Mouse (Mus musculus) forebrain, embryonic 16.5 days (tissue): ENCODE measurements around the gene Camk2g. TPM values are rescaled to one million over a fixed set of nuclear protein-coding genes. Genes with fewer than 3 reads are reported as not detected.

Source experiments
- ATAC-seq: fragments of 200-750 bp; cut with Nextera tagmentation; 2 replicates; pipeline ENCODE4 v1.8.0; 2017; ENCODE audit warnings: mild to moderate bottlenecking, moderate library complexity
- H3K27ac ChIP-seq: fragments of 300-500 bp; sonication (generic); 2 replicates; pipeline ENCODE4 v1.5.1; 2014; ENCODE audit warnings: low read length, control low read depth
- H3K27me3 ChIP-seq: fragments of 300-500 bp; sonication (generic); replicated peaks from 2 replicates; pipeline ENCODE4 v1.6.1; 2014; ENCODE audit warnings: low read length; ENCODE audit not compliant: control insufficient read depth, insufficient read depth
- H3K36me3 ChIP-seq: fragments of 300-500 bp; sonication (generic); 2 replicates; pipeline ENCODE4 v1.6.1; 2014; ENCODE audit not compliant: control insufficient read depth, insufficient read depth
- H3K4me1 ChIP-seq: fragments of 300-500 bp; sonication (generic); replicated peaks from 2 replicates; pipeline ENCODE4 v1.6.1; 2014; ENCODE audit warnings: low read length; ENCODE audit not compliant: control insufficient read depth, insufficient read depth
- H3K4me2 ChIP-seq: fragments of 300-500 bp; sonication (generic); 2 replicates; pipeline ENCODE4 v1.6.1; 2014; ENCODE audit warnings: mild to moderate bottlenecking, low read length, control low read depth
- H3K4me3 ChIP-seq: fragments of 300-500 bp; sonication (generic); replicated peaks from 2 replicates; pipeline ENCODE4 v1.5.1; 2014; ENCODE audit warnings: mild to moderate bottlenecking, low read length, control low read depth
- H3K9ac ChIP-seq: fragments of 300-500 bp; sonication (generic); replicated peaks from 2 replicates; pipeline ENCODE4 v1.6.1; 2014; ENCODE audit warnings: low read depth, low read length, control low read depth
- H3K9me3 ChIP-seq: fragments of 300-500 bp; sonication (generic); 2 replicates; pipeline ENCODE4 v1.6.1; 2016; ENCODE audit warnings: low read length; ENCODE audit not compliant: control insufficient read depth
- WGBS: fragments of 180-500 bp; shearing (Covaris S2); extraction: QIAGEN DNeasy Blood & Tissue Kit; methylation state at CpG from one replicate; pipeline ENCODE4 v1.1.7; 2014; 5-methylcytosine and 5-hydroxymethylcytosine counted together
- polyA plus RNA-seq: library from polyadenylated mRNA; unstranded; fragments of >200 nt; fragmentation: Nextera tagmentation; extraction: Ambion mirVana; gene quantifications from 2 replicates; pipeline ENCODE4 v1.2.1, GENCODE M21; 2015

Gene Camk2g
- polyA plus RNA-seq, 1 experiment from 2014 or later = 123 TPM

DNA sequence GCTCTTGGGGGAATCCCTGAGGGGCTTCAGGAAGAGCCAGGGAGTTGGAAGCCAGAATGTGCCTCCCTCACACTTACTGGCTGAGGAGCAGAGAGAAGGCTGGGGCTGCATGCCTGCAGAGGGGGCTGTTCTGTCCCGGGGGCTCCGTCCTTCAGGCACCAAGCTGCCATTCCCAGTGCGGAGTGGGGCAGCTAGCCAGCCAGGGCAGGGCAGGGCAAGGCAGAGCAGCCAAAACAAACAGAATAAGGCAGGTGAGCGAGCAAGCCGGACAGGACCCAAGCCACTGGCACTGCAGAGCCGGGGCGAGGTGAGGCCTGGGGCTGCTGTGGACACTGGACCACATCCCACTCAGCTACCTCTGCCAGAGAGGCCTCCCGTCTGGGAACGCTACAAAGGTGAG lies 52.6 kb downstream of the Camk2g start:
- ATAC-seq = no peak
- 91% methylated on average over 9 of the region's 9 CpGs for WGBS
- H3K4me1 ChIP-seq = no peaks in the 10 kb centered on the region
- H3K4me2 ChIP-seq = no peak overlapping the region
- H3K4me3 ChIP-seq = no peak overlapping the region
- no peaks in the 10 kb centered on the region for H3K9me3 ChIP-seq
- no peaks in the 10 kb centered on the region for H3K27me3 ChIP-seq
- H3K36me3 ChIP-seq = peaks cover 6% of the 10 kb centered on the region
- no peak overlapping the region for H3K9ac ChIP-seq
- H3K27ac ChIP-seq = no peak overlapping the region

DNA sequence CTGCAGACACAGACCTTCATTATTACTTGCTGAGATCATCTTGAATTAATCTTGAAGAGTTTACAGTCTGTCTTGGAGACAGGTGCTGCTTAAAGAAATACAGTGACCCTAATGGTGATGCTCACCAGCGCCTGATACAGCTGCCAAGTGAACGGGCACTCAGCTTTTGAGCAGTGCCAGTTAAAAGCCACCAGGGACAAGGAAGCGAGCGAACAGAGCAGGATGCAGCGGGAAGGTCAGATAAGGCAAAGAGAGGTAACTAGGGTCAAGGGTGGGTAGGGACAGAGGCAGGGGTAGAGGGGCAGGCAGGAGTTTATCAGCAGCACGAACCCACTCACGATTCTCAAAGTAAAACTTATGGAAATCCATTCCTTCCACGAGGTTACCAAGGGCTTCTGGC lies 55.4 kb downstream of the Camk2g start:
- Histone ChIP-seq H3K9ac (no peak overlapping the region), H3K4me3 (no peak overlapping the region), H3K36me3 (no peaks in the 10 kb centered on the region; the same call in 1 of the 2 replicates), H3K4me1 (peaks cover 3% of the 10 kb centered on the region), H3K27me3 (no peaks in the 10 kb centered on the region), H3K27ac (no peak overlapping the region), H3K4me2 (no peak overlapping the region), H3K9me3 (no peaks in the 10 kb centered on the region)
- ATAC-seq = no peak
- 92% methylated on average over 8 of the region's 8 CpGs for WGBS

DNA sequence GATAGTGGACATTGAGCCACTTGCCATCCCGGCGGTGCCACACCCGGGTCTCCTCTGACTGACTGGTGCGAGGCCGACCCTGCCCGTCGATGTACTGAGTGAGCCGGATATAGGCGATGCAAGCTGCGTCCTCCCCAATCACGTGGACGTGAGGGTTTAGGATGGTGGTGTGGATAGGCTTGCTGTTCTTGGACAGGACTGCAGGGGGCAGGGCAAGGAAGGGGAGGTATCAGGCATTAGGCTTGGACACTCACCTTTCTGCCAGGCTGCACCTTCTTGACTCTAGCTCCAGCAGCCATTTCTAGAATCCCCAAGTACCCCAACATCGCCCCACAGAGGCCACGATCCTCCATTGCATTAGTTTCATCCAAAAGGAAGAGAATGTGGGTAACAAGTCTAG lies 56.6 kb downstream of the Camk2g start:
- Histone ChIP-seq H3K27ac (no peak overlapping the region), H3K4me3 (no peak overlapping the region), H3K4me2 (no peak overlapping the region), H3K4me1 (peaks cover 9% of the 10 kb centered on the region), H3K36me3 (no peaks in the 10 kb centered on the region; the same call in 1 of the 2 replicates), H3K9ac (no peak overlapping the region), H3K9me3 (no peaks in the 10 kb centered on the region), H3K27me3 (no peaks in the 10 kb centered on the region)
- WGBS = 40% methylated on average over 14 of the region's 14 CpGs
- no peak for ATAC-seq

DNA sequence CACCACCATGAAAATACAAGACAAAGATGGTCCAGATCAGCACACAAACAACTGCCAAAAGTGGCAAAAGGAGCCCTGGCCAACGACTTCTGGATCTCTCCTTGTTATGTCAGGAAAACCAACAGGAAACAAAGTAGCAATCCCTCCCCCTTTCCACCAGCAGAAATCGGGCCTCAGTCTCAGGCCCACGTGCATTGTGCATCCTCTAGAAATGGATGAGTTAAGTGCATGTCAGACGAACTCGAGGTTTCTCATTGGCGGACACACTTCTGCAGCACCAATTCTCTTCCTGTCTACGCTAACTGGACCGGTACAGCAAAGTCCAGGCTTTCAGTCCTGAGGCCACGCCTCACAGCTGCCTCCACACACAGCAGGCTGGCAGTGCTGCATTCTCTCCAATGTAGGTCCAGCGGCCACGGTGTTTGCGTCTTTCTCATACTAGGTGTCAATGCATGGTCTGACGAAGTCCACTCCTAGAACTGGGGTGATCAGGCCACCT lies 57.9 kb downstream of the Camk2g start:
- Histone ChIP-seq H3K36me3 (no peaks in the 10 kb centered on the region; the same call in 1 of the 2 replicates), H3K27me3 (no peaks in the 10 kb centered on the region), H3K27ac (no peak overlapping the region), H3K9ac (no peak overlapping the region), H3K9me3 (no peaks in the 10 kb centered on the region), H3K4me2 (no peak overlapping the region), H3K4me3 (no peak overlapping the region), H3K4me1 (peaks cover 9% of the 10 kb centered on the region)
- WGBS = 88% methylated on average over 13 of the region's 13 CpGs
- ATAC-seq = no peak

DNA sequence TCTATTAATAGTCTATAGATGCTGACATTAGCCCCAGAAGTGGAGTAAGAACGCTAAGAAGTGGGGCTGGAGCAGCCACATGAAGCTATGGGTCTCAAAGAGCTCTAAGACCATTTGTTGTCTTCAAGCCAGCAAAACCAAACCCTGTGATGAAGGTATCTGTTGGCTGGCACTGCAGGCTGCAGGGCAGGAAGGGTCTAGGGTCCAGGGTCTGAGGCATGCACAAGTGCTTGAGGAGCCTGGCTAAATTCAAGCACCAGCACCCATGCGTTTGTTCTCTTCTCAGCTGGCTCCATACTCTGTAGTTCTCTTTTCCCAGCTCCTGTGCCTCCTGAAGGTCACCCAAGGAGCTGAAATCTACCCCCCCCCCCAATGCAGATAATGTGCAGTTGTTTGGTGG lies 58.8 kb downstream of the Camk2g start:
- H3K4me3 ChIP-seq = no peak overlapping the region
- H3K4me2 ChIP-seq = no peak overlapping the region; the same call in 1 of the 2 replicates
- no peak overlapping the region for H3K9ac ChIP-seq
- H3K36me3 ChIP-seq = peaks cover under 1% of the 10 kb centered on the region; the same call in 1 of the 2 replicates
- peaks cover 9% of the 10 kb centered on the region for H3K4me1 ChIP-seq
- H3K27ac ChIP-seq = no peak overlapping the region
- H3K9me3 ChIP-seq = no peaks in the 10 kb centered on the region
- ATAC-seq = no peak
- H3K27me3 ChIP-seq = no peaks in the 10 kb centered on the region
- 74% methylated on average over 2 of the region's 2 CpGs for WGBS

DNA sequence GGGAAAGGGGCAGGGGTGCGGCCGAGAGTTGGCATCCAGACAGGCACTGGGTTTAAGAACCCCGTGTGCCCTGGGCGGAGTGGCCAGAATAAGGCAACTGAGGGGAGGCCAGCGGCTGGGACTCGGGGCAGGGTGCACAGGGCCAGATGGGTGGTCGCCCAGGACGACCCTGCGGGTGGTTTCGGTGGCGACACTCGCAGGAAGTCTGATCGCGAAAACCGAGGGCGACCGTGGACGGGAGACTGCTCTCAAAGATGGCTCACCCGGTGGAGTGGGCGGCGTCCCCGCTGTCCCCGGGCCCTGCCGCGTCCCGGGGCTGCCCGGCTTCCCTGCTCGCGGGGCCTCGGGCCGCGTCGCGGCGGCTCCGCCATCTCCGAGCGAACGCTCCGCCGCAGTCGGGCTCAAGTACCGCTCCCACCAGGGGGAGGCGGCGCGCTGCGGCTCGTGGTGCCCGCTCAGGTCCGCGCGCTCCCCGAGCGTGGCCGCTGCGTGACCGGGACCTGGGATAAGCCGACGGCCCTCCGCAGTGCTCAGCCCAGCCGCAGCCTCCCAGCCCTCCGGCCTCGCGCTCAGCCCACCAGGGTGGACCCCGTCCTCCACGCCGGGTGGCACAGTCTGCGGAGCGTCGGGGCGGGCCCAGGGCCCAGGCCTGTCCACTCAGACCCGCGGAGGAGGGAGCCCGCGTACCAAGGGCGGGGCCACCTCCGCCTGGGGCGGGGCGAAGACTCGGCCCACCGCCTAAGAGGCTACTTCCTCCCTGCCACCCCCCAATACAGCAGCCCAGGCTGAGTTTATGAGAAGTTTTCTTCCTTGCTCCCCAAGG lies 59.7 kb downstream of the Camk2g start, which contains the start of gene Ndst2:
Ndst2 (minus strand) TSS at position 611 of the 823 bp plus-strand sequence.
- under 1% methylated on average over 81 of the region's 81 CpGs for WGBS

DNA sequence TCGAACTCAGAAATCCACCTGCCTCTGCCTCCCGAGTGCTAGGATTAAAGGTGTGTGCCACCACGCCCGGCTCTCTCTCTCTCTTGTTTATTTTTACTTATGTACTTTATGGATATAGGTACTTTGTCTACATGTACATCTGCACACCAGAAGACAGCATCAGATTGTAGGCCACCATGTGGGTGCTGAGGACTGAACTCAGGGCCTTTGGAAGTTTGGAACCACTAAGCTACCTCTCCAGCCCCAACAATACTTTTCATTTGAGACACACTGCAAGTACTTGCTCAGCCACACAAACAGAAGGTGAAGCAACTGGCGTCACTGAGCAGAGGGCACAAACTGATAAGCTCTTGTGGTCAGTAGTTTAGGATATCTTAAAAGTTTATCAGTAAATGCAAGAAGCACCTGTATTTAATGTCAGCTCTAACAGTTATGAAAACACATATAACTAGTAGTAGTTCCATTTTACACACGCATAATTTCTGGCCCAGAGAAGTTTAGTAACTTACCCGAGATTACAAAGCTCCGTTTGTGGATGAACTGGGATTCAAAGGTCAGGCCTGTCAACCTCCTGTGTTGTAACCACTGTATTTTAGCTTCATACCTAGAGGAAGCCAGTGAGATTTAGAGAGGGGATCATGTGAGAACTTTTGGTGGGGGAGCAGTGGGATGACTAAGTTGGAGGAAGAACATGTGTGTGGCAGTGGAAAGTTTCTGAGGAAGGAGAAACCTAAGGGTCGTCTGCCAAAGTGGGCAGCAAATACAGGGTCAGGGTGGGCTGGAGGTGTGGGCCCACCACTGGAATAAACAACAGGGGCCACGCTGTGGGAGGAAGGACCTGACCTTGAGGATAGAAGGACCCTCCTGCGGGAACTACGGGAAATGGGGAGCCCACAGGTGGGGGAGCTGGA lies 60.6 kb downstream of the Camk2g start:
- Histone ChIP-seq H3K4me1 (peaks cover 9% of the 10 kb centered on the region), H3K9ac (peak overlapping the region; percentile 71), H3K36me3 (peaks cover 15% of the 10 kb centered on the region), H3K27ac (no peak overlapping the region), H3K27me3 (no peaks in the 10 kb centered on the region), H3K9me3 (no peaks in the 10 kb centered on the region), H3K4me2 (peak overlapping the region; percentile 72), H3K4me3 (peak overlapping the region; percentile 58)
- ATAC-seq = no peak
- 51% methylated on average over 12 of the region's 12 CpGs for WGBS

More for the DNA sequence above, 59.7 kb downstream of the Camk2g start, which contains the start of gene Ndst2:
- H3K4me3 ChIP-seq = peak within 1 kb of the TSS; percentile 58
- no peaks in the 10 kb centered on the region for H3K27me3 ChIP-seq
- H3K36me3 ChIP-seq = peaks cover 10% of the 10 kb centered on the region
- peak within 1 kb of the TSS; percentile 72 for H3K4me2 ChIP-seq
- H3K9me3 ChIP-seq = no peaks in the 10 kb centered on the region
- peak; percentile 98 for ATAC-seq
- peak within 1 kb of the TSS; percentile 71 for H3K9ac ChIP-seq
- H3K27ac ChIP-seq = peak within 1 kb of the TSS; percentile 71
- H3K4me1 ChIP-seq = peaks cover 9% of the 10 kb centered on the region

DNA sequence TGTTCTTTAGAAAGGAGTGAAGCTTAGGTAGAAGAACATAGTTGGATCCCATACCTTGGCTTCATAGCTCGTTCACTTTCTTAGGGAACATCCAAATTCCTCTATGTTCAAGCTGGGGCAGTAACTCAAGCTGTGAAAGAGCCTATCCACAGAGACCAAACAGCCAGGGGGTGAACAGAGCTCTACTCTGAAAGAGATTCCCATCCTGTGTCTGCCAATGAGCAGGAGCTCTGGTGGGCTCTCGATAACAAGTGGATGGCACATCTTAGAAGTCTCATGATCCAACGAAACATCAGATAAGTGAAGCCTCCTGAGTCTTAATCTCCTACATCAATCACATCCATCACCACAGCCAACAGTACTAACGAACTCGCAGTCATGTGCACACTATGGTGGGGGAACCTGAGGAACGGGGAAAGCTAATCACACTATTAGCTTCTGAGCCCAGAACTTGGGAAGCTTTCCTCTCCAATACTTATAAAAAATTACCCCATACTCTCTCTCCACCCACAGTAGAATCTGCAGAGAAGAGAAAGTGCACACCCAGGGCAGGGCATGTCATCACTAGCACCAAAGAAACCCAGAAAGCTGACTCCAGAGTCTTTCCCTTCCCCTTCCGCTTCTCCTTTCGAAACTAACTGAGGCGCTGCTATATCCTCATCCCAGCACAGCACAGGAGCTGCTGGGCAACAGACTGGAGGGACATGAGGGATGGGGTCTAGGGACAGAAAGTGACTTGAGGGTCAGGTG lies 62.9 kb downstream of the Camk2g start:
- 91% methylated on average over 9 of the region's 9 CpGs for WGBS
- H3K9me3 ChIP-seq = no peaks in the 10 kb centered on the region
- no peak overlapping the region for H3K9ac ChIP-seq
- H3K36me3 ChIP-seq = peaks cover 19% of the 10 kb centered on the region
- no peaks in the 10 kb centered on the region for H3K27me3 ChIP-seq
- no peak overlapping the region for H3K4me2 ChIP-seq
- H3K4me1 ChIP-seq = peaks cover 9% of the 10 kb centered on the region
- no peak overlapping the region for H3K4me3 ChIP-seq
- ATAC-seq = no peak
- no peak overlapping the region for H3K27ac ChIP-seq
